Mouse (Mus musculus) cortical plate, adult 2 months (tissue): ENCODE results near the gene Pank4.

Experiments used
- CTCF ChIP-seq: fragments of 200-500 bp; IDR thresholded peaks from 2 replicates; pipeline ENCODE4 v1.5.1; 2011; ENCODE audit warnings: mild to moderate bottlenecking, control low read depth, low read length; ENCODE audit not compliant: insufficient read depth; ENCODE audit errors: extremely low read depth
- POLR2A ChIP-seq: fragments of 200-500 bp; IDR thresholded peaks from 2 replicates; pipeline ENCODE4 v1.6.1; 2011; ENCODE audit warnings: mild to moderate bottlenecking, low read length, control low read depth; ENCODE audit not compliant: insufficient read depth; ENCODE audit errors: extremely low read depth

DNA sequence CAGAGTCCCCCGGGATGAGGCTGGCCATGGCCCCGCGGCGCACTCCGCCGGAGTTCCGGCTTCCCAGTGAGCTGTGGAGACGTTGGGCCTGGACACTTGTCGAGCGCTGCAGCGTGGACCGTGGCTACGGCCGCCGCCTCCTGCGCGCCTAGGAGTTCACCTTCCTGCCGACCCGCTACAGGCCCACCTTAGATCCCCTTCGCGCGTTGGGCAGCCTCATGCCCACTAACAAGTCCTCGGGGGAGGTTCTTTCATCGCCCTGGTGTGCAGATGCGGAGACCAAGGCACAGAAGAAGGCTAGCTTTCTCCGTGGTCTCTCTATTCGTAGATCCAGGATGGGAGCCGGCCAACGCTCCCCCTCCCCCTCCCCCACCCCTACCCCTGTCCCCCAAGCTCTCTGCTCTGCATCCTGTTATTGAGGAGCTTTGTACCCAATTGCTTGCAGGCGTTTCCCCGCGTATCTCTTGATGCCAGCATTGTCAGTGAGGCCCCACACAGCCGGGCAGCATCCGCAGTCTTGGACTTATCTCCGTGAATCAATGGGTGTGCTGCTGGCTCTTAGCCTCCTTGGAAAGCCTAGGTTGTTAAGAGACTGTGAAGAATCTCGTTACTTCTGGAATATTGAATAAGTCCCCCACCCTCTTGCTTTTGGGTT is 785 bp downstream of the Pank4 start:
- TF ChIP-seq CTCF (no peak), POLR2A (0 out of 2 replicates have a peak, but pooled peaks have one; percentile 5)
